Mouse (Mus musculus): ENCODE measurements at regions not wholly inside any gene's neighbourhood (a gene's known extent, or its start where the extent isn't known, plus 50 kb on each side); places are given as distances from the start of the nearest gene placed in this dataset.

- H3K4me3 ChIP-seq (ENCODE audit: control insufficient read depth, insufficient read depth, low read length), result no peak overlapping the region
- TF ChIP-seq POLR2A (IDR thresholded peaks at IDR 0.05; ENCODE audit: control insufficient read depth, extremely low read depth, insufficient read depth, low read length, poor library complexity) (no peak), CTCF (IDR thresholded peaks at IDR 0.05; ENCODE audit: borderline replicate concordance, control insufficient read depth, extremely low read depth, insufficient read depth, low read length, poor library complexity) (no peak)
- H3K27ac ChIP-seq (ENCODE audit: control insufficient read depth, insufficient read depth, low read length), result no peak overlapping the region
- DNase-seq, result no peak
- no peaks in the 10 kb centered on the region for H3K27me3 ChIP-seq (ENCODE audit: control insufficient read depth, insufficient read depth, low read length)
- H3K4me1 ChIP-seq (replicated peaks; ENCODE audit: control insufficient read depth, insufficient read depth, low read length), result no peaks in the 10 kb centered on the region
- no peaks in the 10 kb centered on the region for H3K36me3 ChIP-seq (ENCODE audit: control insufficient read depth, insufficient read depth, low read length)
- WGBS, result 84% methylated on average over 7 of the region's 7 CpGs
Observed at GRCm38 (mm10) chr13:103493567-103493966, 159.3 kb upstream of the Mast4 start.

DNA sequence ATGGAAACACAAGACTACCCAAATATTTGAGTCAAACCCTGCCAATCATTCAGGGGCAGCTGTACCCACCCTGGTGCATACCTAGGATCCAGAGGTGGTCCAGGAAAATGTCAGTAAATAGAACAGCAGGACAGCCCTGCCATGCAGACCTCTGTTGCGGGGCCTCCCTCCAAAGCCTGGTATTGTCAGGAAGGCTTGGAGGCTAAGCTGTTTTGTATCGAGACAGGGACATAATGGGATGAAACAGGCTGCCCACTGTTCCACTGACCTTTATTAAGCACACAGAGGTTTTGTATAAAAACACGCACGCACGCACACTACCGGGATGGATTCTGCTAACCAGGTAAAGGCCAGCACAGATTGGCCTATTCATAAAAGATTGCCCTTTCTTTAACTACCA lies 155.8 kb upstream of the Mast4 start:
- H3K27ac ChIP-seq (ENCODE audit: control insufficient read depth, insufficient read depth, low read length), result no peak overlapping the region
- DNase-seq, result no peak
- 98% methylated on average over 6 of the region's 6 CpGs for WGBS
- H3K4me1 ChIP-seq (replicated peaks; ENCODE audit: control insufficient read depth, insufficient read depth, low read length), result no peaks in the 10 kb centered on the region
- TF ChIP-seq POLR2A (IDR thresholded peaks at IDR 0.05; ENCODE audit: control insufficient read depth, extremely low read depth, insufficient read depth, low read length, poor library complexity) (no peak), CTCF (IDR thresholded peaks at IDR 0.05; ENCODE audit: borderline replicate concordance, control insufficient read depth, extremely low read depth, insufficient read depth, low read length, poor library complexity) (no peak)
- H3K4me3 ChIP-seq (ENCODE audit: control insufficient read depth, insufficient read depth, low read length), result no peak overlapping the region
- no peaks in the 10 kb centered on the region for H3K27me3 ChIP-seq (ENCODE audit: control insufficient read depth, insufficient read depth, low read length)
- H3K36me3 ChIP-seq (ENCODE audit: control insufficient read depth, insufficient read depth, low read length), result no peaks in the 10 kb centered on the region

GRCm38 (mm10) chr13:103484092-103484491 lies 149.8 kb upstream of the Mast4 start:
- DNase-seq, result no peak

GRCm38 (mm10) chr13:103483392-103483791 lies 149.1 kb upstream of the Mast4 start:
- H3K27me3 ChIP-seq (ENCODE audit: control insufficient read depth, insufficient read depth, low read length), result no peaks in the 10 kb centered on the region
- DNase-seq, result no peak
- no peak overlapping the region for H3K27ac ChIP-seq (ENCODE audit: control insufficient read depth, insufficient read depth, low read length)
- no peaks in the 10 kb centered on the region for H3K4me1 ChIP-seq (replicated peaks; ENCODE audit: control insufficient read depth, insufficient read depth, low read length)
- no peak for TF ChIP-seq POLR2A (IDR thresholded peaks at IDR 0.05; ENCODE audit: control insufficient read depth, extremely low read depth, insufficient read depth, low read length, poor library complexity)
- TF ChIP-seq CTCF (IDR thresholded peaks at IDR 0.05; ENCODE audit: borderline replicate concordance, control insufficient read depth, extremely low read depth, insufficient read depth, low read length, poor library complexity), result no peak
- no peaks in the 10 kb centered on the region for H3K36me3 ChIP-seq (ENCODE audit: control insufficient read depth, insufficient read depth, low read length)
- no peak overlapping the region for H3K4me3 ChIP-seq (ENCODE audit: control insufficient read depth, insufficient read depth, low read length)
- 88% methylated on average over 7 of the region's 7 CpGs for WGBS

More at GRCm38 (mm10) chr13:103484092-103484491, 149.8 kb upstream of the Mast4 start:
- H3K36me3 ChIP-seq (ENCODE audit: control insufficient read depth, insufficient read depth, low read length), result no peaks in the 10 kb centered on the region
- H3K27ac ChIP-seq (ENCODE audit: control insufficient read depth, insufficient read depth, low read length), result no peak overlapping the region
- WGBS, result 90% methylated on average over 5 of the region's 5 CpGs
- no peaks in the 10 kb centered on the region for H3K27me3 ChIP-seq (ENCODE audit: control insufficient read depth, insufficient read depth, low read length)
- H3K4me3 ChIP-seq (ENCODE audit: control insufficient read depth, insufficient read depth, low read length), result no peak overlapping the region
- no peak for TF ChIP-seq CTCF (IDR thresholded peaks at IDR 0.05; ENCODE audit: borderline replicate concordance, control insufficient read depth, extremely low read depth, insufficient read depth, low read length, poor library complexity)
- TF ChIP-seq POLR2A (IDR thresholded peaks at IDR 0.05; ENCODE audit: control insufficient read depth, extremely low read depth, insufficient read depth, low read length, poor library complexity), result no peak
- H3K4me1 ChIP-seq (replicated peaks; ENCODE audit: control insufficient read depth, insufficient read depth, low read length), result no peaks in the 10 kb centered on the region

GRCm38 (mm10) chr13:103476328-103476727 lies 142.0 kb upstream of the Mast4 start:
- WGBS, result 80% methylated on average over 6 of the region's 6 CpGs
- no peak for DNase-seq
- Histone ChIP-seq H3K4me3 (ENCODE audit: control insufficient read depth, insufficient read depth, low read length) (no peak overlapping the region), H3K27me3 (ENCODE audit: control insufficient read depth, insufficient read depth, low read length) (no peaks in the 10 kb centered on the region), H3K36me3 (ENCODE audit: control insufficient read depth, insufficient read depth, low read length) (no peaks in the 10 kb centered on the region), H3K27ac (ENCODE audit: control insufficient read depth, insufficient read depth, low read length) (no peak overlapping the region), H3K4me1 (replicated peaks; ENCODE audit: control insufficient read depth, insufficient read depth, low read length) (no peaks in the 10 kb centered on the region)
- TF ChIP-seq POLR2A (IDR thresholded peaks at IDR 0.05; ENCODE audit: control insufficient read depth, extremely low read depth, insufficient read depth, low read length, poor library complexity) (no peak), CTCF (IDR thresholded peaks at IDR 0.05; ENCODE audit: borderline replicate concordance, control insufficient read depth, extremely low read depth, insufficient read depth, low read length, poor library complexity) (no peak)

- Histone ChIP-seq H3K36me3 (ENCODE audit: control insufficient read depth, insufficient read depth, low read length) (no peaks in the 10 kb centered on the region), H3K4me3 (ENCODE audit: control insufficient read depth, insufficient read depth, low read length) (no peak overlapping the region), H3K27me3 (ENCODE audit: control insufficient read depth, insufficient read depth, low read length) (no peaks in the 10 kb centered on the region), H3K27ac (ENCODE audit: control insufficient read depth, insufficient read depth, low read length) (no peak overlapping the region), H3K4me1 (replicated peaks; ENCODE audit: control insufficient read depth, insufficient read depth, low read length) (no peaks in the 10 kb centered on the region)
- DNase-seq, result no peak
- 73% methylated on average over 6 of the region's 6 CpGs for WGBS
- no peak for TF ChIP-seq CTCF (IDR thresholded peaks at IDR 0.05; ENCODE audit: borderline replicate concordance, control insufficient read depth, extremely low read depth, insufficient read depth, low read length, poor library complexity)
- no peak for TF ChIP-seq POLR2A (IDR thresholded peaks at IDR 0.05; ENCODE audit: control insufficient read depth, extremely low read depth, insufficient read depth, low read length, poor library complexity)
Observed at GRCm38 (mm10) chr13:103472216-103472615, 137.9 kb upstream of the Mast4 start.

- no peak overlapping the region for H3K4me3 ChIP-seq (ENCODE audit: control insufficient read depth, insufficient read depth, low read length)
- H3K27me3 ChIP-seq (ENCODE audit: control insufficient read depth, insufficient read depth, low read length), result no peaks in the 10 kb centered on the region
- no peaks in the 10 kb centered on the region for H3K4me1 ChIP-seq (replicated peaks; ENCODE audit: control insufficient read depth, insufficient read depth, low read length)
- no peak for DNase-seq
- H3K36me3 ChIP-seq (ENCODE audit: control insufficient read depth, insufficient read depth, low read length), result no peaks in the 10 kb centered on the region
- 93% methylated on average over 6 of the region's 6 CpGs for WGBS
- H3K27ac ChIP-seq (ENCODE audit: control insufficient read depth, insufficient read depth, low read length), result no peak overlapping the region
- TF ChIP-seq CTCF (IDR thresholded peaks at IDR 0.05; ENCODE audit: borderline replicate concordance, control insufficient read depth, extremely low read depth, insufficient read depth, low read length, poor library complexity) (no peak), POLR2A (IDR thresholded peaks at IDR 0.05; ENCODE audit: control insufficient read depth, extremely low read depth, insufficient read depth, low read length, poor library complexity) (no peak)
Observed at GRCm38 (mm10) chr13:103470141-103470540, 135.8 kb upstream of the Mast4 start.
